Mouse (Mus musculus) kidney, postnatal 14 days (tissue): ENCODE results near the gene Ngly1.

Experiments
- DNase-seq: peaks from one replicate; pipeline ENCODE4 v3.0.0; 2022; ENCODE audit warnings: mixed read lengths

Ngly1 gene

GRCm38 (mm10) chr14:16335835-16336417 is 86.8 kb downstream of the Ngly1 start:
- no peak for DNase-seq

GRCm38 (mm10) chr14:16347505-16347904 is 98.4 kb downstream of the Ngly1 start:
- no peak for DNase-seq

GRCm38 (mm10) chr14:16359704-16360103 is 110.6 kb downstream of the Ngly1 start:
- no peak for DNase-seq
